Mouse (Mus musculus) c-Kit-positive CD71-negative TER-119-negative erythroid progenitor cells, embryonic 14.5 days (primary cell): ENCODE measurements around the gene Gm13279.
"Not testable (repeated sequence)": the region's sequence is repeated elsewhere in the genome, so short reads cannot be mapped to it uniquely, and the experiment has no call there.

Experiments
- DNase-seq: peaks from one replicate; pipeline ENCODE4 v3.0.0-alpha.2; 2013; ENCODE audit warnings: low read depth

Gene Gm13279

GRCm38 (mm10) chr4:88793936-88794675 is 3.1 kb upstream of the Gm13279 start, which contains the start of gene Gm13275:
TSS of gene Gm13275 (plus strand) at chr4:88794487.
- DNase-seq = not testable (repeated sequence)

DNA sequence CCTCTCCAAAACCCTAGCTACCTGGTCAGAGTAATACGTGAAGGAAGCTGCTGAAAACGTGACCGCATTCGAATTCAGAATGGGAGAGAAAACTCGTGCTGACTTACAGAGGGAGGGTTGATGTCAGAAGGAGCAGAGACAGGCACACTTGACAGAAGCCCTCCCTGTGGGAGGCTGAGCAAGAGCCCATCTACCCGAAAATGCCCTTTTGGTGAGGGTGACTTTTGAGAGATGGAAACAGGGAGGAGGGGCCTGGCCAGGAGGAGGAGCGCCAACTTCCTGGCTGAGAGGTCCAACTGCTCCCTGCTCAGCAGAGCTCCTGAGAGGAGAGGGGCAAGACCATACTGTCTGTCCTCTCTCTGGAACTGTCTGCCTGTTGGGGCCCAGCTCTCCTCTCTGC is 2.2 kb downstream of the Gm13279 start, which contains the start of gene Gm13285:
TSS of gene Gm13285 (plus strand) at position 301 of the 400 bp plus-strand sequence.
- not testable (repeated sequence) for DNase-seq

DNA sequence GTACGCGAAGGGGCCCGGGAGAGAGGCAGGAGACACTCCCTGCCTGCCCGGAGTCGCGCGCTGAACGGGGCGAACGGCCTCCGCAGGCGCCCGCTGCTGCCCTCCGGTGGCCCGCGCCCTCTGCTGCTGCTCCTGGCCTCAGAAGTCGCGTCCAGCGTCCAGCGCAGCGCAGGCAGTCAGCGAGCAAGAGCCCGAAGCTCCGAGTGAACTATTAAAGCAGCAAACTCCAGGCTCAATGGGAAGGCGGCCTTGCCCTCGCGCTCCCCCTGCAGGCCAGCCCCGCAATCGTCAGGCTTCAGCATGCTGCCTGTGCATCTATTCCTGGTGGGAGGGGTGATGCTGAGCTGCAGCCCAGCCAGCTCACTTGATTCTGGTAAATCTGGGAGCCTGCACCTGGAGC is 5.8 kb downstream of the Gm13279 start, which contains the start of gene Gm13287:
TSS of gene Gm13287 (plus strand) at position 301 of the 400 bp plus-strand sequence.
- not testable (repeated sequence) for DNase-seq

- DNase-seq = not testable (repeated sequence)
These were observed 8.0 kb downstream of the Gm13279 start, which contains the start of gene Gm13288 for GRCm38 (mm10) chr4:88805231-88805630. TSS of gene Gm13288 (plus strand) at chr4:88805531.

- not testable (repeated sequence) for DNase-seq
These were observed 8.6 kb downstream of the Gm13279 start for GRCm38 (mm10) chr4:88805761-88806160.

GRCm38 (mm10) chr4:88815928-88816327 is 18.7 kb downstream of the Gm13279 start, which contains the start of gene Ifna7:
TSS of gene Ifna7 (plus strand) at chr4:88816228.
- DNase-seq = no peak

- DNase-seq = no peak
These were observed 22.5 kb downstream of the Gm13279 start, which contains the start of gene Ifna11 for GRCm38 (mm10) chr4:88819659-88820058. TSS of gene Ifna11 (plus strand) at chr4:88819959.

DNA sequence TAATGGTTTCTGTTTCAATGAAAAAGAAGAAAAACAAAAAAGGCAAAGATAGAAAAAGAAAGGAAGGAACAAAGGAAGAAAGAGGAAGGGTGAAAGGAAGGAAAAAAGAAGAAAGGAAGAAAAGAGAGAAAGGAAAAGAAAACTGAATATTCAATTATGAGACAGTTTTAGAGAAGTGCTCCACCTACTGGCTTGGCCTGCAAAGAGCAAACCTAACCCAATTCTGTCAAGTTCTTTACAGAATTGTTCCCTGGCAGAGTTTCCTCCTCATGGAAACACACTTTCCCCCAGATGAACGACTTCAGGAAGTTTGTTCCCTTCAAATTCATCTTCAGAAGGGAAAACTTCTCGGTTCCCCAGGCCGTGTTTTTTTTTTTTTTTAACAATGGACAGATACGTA is 25.8 kb downstream of the Gm13279 start:
- no peak for DNase-seq

GRCm38 (mm10) chr4:88827116-88827515 is 29.9 kb downstream of the Gm13279 start, which contains the start of gene Ifna6:
TSS of gene Ifna6 (plus strand) at chr4:88827416.
- not testable (repeated sequence) for DNase-seq

DNA sequence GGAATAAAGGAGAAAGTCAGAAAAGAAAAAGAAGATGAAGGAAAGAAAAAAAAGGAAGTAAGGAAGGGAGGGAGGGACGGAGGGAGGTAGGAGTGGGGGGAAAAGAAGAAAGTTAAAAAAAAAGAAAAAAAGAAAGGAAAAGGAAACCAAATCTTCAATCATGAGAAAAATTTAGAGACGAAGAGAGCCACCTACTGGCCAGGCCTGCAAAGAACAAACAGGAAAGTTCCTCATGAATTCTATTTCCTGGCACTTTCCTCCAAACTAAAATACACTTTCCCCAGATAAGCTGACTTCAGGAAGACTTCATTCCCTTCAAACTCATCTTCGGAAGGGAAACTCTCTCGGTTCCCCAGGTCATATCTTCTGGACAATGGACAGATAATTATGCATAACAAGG is 33.3 kb downstream of the Gm13279 start:
- DNase-seq = no peak

GRCm38 (mm10) chr4:88835225-88835624 is 38.0 kb downstream of the Gm13279 start, which contains the start of gene Ifna5:
TSS of gene Ifna5 (plus strand) at chr4:88835525.
- not testable (repeated sequence) for DNase-seq

GRCm38 (mm10) chr4:88838828-88839227 is 41.6 kb downstream of the Gm13279 start:
- no peak for DNase-seq

- no peak for DNase-seq
These were observed 42.9 kb downstream of the Gm13279 start for GRCm38 (mm10) chr4:88840058-88840457.

GRCm38 (mm10) chr4:88841438-88841911 is 44.3 kb downstream of the Gm13279 start, which contains the start of gene Ifna4:
TSS of gene Ifna4 (plus strand) at chr4:88841861.
- no peak for DNase-seq

- DNase-seq = no peak
These were observed 48.1 kb downstream of the Gm13279 start for GRCm38 (mm10) chr4:88845334-88845733.
